Mouse (Mus musculus) erythroblast, embryonic 14.5 days (primary cell): Measurements from ENCODE around the gene Mgme1.

Experiments used
- GATA1 ChIP-seq: IDR thresholded peaks from 2 replicates; pipeline ENCODE4 v1.6.1; 2012; ENCODE audit warnings: low read length, inconsistent platforms, mixed read lengths
- TAL1 ChIP-seq: IDR thresholded peaks from 3 replicates; pipeline ENCODE4 v1.6.1; 2012; ENCODE audit warnings: low read length, inconsistent platforms, mixed read lengths

DNA sequence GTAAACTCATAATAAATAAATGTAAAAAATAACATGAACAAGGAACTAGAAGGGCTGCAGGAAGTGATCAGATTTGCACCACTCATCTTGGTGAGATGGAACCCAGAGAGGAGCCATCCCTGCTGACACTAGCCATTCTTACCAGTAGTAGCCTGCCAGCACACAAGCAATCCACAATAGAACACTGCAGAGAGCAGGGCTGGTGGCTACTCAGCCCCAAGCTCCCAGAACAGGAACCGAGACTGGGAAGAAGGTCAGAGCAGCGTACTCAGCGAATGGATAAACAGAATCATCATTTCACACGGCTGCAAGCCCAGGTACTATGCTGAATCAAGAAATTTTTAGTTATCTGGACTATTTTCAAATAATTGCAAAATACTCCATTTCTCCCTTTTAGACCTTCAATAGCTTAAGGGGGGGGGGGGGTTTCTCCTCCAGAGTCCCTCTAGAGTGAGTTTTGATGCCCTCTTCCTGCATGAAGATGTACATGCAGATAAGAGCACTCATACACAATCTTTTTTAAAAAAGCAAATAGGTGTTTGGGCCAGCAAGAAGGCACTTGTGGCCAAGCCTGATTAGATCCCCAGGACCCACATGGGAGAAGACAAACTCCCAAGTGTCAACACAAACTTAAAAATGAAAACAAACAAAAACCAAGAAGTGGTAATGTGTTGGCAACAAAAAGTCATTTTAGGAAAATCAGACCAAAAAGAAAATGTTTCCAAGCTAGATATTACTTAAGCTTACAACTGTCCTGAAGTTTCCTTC lies 4.4 kb upstream of the Mgme1 start:
- TF ChIP-seq GATA1 = no peak
- TF ChIP-seq TAL1 = no peak
